Mouse (Mus musculus) c-Kit-positive CD71-positive TER-119-negative erythroid progenitor cells, embryonic 14.5 days (primary cell): ENCODE results near the gene Sprtn.
A peak's percentile ranks its signal among the peaks of the same experiment; 100 is the strongest.

Experiments used
- DNase-seq: peaks from one replicate; pipeline ENCODE4 v3.0.0-alpha.2; 2013; ENCODE audit warnings: low read depth

Sprtn gene

GRCm38 (mm10) chr8:124897386-124898250 is at the start of gene Sprtn, which contains the start of gene Exoc8:
Sprtn (plus strand) TSS chr8:124897886.
Exoc8 (minus strand) TSS chr8:124897705.
- DNase-seq = peak; percentile 91

DNA sequence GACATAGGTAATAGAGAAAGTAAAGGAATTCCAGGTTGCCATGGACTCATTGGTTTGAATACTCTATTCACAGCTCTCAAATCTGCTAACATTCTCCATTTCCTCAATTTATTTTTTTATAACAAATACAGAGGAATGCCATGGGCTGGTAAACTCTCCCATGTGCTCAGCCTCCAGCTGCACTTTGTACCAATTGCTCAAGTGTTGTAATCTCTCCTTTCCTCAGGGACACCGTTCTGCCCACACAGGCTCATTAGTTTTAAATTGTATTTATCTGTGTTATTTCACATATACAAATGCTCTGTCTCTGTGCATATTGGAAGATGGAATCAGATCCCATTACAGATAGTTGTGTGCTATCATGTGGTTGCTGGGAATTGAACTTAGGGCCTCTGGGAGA is 44.2 kb upstream of the Sprtn start:
- DNase-seq = no peak

DNA sequence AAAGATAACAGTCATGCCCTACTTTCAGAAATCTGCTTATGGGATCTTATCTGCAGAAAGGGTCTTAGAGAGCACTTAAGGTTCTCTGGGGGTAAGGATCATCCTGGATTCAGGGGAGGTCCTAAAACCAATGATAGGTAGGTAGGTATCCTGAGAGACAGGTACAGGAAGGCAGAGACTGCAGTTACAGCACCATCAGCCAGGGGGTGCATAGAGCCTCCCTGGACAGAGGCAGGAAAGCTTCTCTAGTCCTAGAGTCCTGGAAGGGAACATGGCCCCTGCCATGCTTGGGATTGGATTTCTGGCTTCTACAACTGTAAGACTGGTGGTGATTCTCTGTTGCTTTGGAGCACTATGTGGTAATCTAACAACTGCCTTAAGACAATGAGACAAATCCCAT is 38.2 kb upstream of the Sprtn start:
- peak; percentile 34 for DNase-seq

GRCm38 (mm10) chr8:124860188-124860587 is 37.5 kb upstream of the Sprtn start:
- no peak for DNase-seq

- peak; percentile 77 for DNase-seq
Observed at GRCm38 (mm10) chr8:124862321-124863162, 35.1 kb upstream of the Sprtn start, which contains the start of the genes Gnpat and 2810004N23Rik. Gnpat (plus strand) TSS chr8:124863033. 2810004N23Rik (minus strand) TSS chr8:124863120.

DNA sequence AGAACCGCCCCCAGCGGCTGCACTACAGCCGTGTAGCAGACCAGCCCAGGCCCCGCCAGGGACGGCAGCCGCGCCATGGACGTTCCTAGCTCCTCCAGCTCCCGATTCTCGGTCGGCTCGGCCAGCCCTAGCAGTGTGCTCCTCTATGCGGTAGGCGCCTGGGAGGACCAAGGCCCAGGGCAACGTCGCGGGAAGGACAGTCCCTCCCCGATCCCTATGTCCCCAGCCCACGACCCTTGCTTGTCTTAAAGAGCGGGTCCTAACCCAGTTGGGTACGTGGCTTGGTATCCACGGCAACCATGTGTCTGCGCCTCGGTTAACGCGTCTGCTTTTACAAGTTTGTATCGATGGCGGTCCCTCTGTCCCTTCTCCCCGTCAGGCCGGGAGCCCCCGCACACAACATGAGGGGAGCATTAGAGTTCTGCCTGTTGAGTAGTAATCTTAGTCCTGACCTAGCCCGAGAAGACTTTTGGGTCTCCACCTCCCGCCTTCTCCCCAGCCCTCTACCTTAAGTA is 34.5 kb upstream of the Sprtn start:
- DNase-seq = no peak

GRCm38 (mm10) chr8:124863729-124864128 is 34.0 kb upstream of the Sprtn start:
- peak; percentile 25 for DNase-seq

DNA sequence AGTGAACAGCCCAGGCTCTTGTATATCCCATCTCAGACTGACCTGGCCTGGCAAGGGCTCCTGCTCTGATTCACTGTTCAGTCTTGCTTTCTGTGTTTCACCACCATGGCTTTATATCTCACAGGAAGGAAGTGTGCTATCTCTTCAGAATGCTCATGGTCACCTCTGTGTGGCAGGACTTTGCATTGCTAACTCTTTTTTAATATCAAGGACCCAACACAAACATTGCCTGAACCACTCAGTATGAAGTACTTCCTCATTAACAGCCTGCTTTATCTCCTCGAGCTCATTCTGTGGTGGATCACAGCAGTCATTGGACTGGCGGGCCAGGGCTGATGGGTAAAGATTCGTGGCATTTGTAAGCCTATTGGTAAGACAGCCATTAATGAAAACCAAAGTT is 31.0 kb upstream of the Sprtn start:
- DNase-seq = no peak

- no peak for DNase-seq
Observed at GRCm38 (mm10) chr8:124867126-124867525, 30.6 kb upstream of the Sprtn start.

DNA sequence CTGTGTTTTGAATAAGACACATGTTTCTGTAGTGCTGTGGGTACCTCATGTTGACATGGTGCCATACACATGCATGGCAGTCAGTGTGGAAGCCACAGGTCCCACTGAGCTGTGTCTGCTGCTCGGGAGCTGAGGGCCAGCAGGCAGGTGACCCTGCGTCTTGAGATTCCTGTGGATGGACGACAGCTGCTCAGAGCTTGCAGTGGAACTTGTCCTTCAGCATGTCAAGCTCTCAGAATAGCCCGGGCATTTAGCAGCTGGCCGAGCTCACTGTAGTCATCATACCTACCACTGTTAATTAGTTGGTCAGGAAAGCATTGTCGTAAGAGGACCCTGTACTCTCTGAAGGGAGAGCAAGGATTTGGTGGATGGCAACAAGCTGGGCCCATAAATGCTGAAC is 28.0 kb upstream of the Sprtn start:
- DNase-seq = no peak

GRCm38 (mm10) chr8:124871474-124871873 is 26.2 kb upstream of the Sprtn start:
- no peak for DNase-seq

- DNase-seq = no peak
Observed at GRCm38 (mm10) chr8:124872081-124872480, 25.6 kb upstream of the Sprtn start.

DNA sequence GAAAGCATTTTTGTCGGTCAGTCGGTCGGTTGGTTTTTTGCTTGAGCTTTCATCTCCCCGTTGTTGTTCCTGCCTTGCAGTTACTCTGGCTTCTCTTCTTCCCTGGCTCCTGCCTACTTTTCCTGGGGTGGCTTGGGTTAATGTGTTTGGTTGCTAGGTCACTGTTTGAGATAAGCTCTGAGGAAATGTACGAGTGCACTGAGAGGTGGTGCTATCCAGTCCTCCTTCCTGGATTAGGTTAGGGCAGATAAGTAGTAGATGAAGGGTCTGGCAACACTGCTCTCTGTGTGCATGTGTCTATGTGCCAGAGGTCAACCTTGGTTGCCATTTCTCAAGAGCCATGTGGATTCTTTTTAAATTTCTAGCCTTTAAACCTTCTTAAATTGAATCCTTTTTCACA is 25.0 kb upstream of the Sprtn start:
- no peak for DNase-seq

DNA sequence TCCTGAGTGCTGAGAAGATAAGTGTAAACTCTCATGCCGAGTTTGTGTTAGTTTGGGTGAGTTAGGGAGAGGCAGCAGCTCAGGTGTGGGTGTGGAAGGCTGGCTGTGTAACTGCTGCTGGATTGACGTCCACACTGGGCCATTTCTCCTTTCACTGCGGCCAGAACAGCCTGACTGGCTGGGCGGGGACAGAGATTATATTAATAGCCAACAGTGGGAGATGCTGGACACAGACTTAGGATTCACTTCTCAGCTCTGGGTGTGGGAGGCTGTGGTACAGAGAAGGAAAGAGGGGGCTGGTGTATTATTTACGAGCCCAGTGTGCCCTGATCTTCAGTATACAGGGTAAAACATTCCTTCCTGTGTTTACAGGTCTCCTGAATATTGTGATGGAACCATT is 19.5 kb upstream of the Sprtn start:
- DNase-seq = no peak

- DNase-seq = no peak
Observed at GRCm38 (mm10) chr8:124878946-124879526, 18.6 kb upstream of the Sprtn start.

- no peak for DNase-seq
Observed at GRCm38 (mm10) chr8:124888385-124888784, 9.3 kb upstream of the Sprtn start.

- DNase-seq = no peak
Observed at GRCm38 (mm10) chr8:124892596-124892995, 5.1 kb upstream of the Sprtn start.

DNA sequence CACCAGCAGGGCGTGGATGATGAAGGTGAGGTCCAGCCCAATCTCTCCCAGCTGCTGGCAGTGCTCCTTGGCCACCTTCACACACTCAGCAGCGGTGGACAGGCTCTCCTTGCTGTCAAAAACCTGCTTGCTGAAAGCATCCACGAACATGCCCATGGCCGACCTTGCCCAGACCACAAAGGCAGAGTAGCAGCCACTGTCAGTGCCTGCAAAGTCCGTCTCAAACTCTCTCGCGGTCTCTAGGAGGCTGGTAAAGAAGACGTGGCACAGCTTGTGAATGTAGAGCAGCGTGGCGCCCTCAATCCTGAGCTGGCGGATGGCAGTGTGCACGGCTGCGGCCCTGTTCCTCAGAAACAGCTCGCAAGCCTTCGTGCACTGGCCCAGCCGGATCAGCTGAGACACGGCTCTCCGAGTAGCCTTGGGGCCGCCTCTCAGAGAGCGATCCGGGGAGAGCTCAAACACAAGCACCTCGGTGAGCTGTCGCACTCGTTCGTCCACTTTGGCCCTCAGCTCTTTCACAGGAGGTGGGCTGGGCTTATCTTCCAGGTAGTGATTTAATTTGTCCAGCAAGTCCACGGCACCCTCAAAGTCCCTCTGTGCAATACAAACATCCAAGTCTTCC is 1.6 kb upstream of the Sprtn start:
- no peak for DNase-seq

GRCm38 (mm10) chr8:124896632-124897385 is 877 bp upstream of the Sprtn start:
- peak; percentile 44 for DNase-seq

DNA sequence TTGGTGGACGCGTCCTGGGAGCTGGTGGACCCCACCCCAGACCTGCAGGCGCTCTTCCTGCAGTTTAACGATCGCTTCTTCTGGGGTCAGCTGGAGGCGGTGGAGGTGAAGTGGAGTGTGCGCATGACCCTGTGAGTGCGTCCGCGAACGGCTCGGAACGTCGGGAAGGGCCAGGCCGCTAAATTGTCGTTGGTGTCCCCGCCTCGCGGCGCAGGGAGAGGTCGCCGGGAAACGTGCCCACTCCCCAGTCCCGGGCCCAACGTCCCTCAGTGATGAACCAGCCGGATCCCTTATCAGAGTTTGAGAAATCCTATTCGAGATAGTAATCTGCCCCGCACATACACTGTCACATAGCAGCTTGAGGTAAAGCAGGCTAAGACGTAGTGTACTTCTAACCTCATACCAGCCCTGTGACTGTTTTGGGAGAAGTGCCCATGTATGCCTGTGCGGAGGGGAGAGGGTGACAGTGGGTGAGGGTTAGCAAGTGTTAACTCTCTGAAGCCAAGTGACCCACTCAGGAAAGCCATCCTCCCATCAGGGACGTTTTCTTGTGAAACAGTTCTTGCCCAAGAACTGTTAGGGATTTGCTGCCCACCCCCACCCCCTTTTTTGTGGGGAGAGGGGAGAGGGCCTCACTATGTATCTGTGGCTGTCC is 692 bp downstream of the Sprtn start:
- DNase-seq = no peak
